Mouse (Mus musculus): ENCODE measurements around the gene Slbp.

The Slbp gene

GRCm38 (mm10) chr5:33651921-33652782 is at the start of gene Slbp:
Gene Slbp, minus strand, starts transcription at chr5:33652574.
- peak; percentile 97 for DNase-seq (ENCODE audit: low spot score)

- DNase-seq (ENCODE audit: low spot score), result no peak
Measured at GRCm38 (mm10) chr5:33701832-33702231, 49.5 kb upstream of the Slbp start.

GRCm38 (mm10) chr5:33700010-33700409 is 47.6 kb upstream of the Slbp start:
- DNase-seq (ENCODE audit: low spot score), result no peak

- no peak for DNase-seq (ENCODE audit: low spot score)
Measured at GRCm38 (mm10) chr5:33698669-33699068, 46.3 kb upstream of the Slbp start.

DNA sequence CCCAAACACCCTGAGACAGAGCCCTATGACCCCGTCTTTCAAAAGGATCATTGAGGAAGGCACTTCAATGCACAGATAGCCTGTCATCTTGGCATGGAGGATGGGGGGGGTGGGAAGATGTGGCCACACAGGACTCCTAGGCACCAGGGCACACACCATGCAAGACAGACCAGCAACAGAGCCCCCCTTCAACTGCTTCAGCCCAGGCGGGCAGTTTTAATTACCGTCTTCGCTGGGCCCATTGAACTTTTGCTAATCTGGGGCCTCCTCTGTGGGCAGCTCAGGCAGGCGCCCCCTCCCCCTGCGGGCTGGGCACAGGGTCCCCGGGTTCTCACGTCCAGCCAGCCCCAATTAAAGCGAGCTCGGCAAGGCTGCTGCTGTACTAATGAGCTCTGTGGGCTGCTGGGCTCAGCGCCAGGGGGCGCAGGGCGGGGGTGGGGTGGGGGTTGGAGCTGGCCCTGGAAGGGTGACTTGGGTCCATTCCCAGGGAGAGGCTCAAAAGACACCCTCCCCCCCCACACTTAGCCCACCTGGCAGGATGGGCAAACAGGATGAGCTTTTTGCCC is 45.7 kb upstream of the Slbp start:
- no peak for DNase-seq (ENCODE audit: low spot score)

DNA sequence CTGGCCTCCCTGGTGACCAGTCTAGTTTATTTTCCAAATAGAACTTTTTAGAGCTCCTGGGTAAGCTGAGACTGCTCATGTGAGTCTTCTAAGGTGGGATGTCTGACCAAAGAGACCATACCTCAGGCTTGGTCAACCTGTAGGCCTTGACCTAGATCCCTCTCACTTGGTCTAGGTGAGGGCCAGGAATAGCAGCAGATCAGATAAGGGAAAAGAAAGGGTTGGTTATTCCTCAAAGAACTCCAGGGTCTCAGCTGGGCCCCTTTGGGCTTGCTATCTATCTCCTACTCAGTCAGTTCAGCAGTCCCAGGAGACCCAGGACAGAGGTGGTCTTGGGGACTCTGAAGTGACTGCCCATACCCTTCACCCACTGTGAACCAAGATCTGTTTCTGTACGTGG is 45.2 kb upstream of the Slbp start:
- no peak for DNase-seq (ENCODE audit: low spot score)

GRCm38 (mm10) chr5:33696430-33696829 is 44.1 kb upstream of the Slbp start:
- no peak for DNase-seq (ENCODE audit: low spot score)

DNA sequence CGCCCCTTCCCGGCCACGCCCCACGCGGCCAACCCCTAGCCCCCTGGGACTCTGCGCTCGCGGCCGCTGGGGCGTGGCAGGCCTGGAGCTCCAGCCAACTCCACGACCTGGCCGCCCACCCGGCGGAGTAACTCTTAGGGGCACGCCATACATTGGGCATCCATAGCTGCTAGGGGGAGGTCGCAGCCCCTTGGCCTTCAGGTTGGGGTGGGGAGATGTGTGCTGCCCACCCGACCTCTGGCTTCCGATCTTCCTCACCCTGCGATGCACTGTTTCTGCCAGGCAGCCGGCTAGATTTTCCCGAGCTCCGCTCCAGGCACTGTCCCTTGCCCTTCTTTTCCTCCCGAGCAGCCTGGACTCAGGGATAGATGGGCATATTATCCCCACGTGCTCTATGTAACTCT is 43.3 kb upstream of the Slbp start:
- no peak for DNase-seq (ENCODE audit: low spot score)

DNA sequence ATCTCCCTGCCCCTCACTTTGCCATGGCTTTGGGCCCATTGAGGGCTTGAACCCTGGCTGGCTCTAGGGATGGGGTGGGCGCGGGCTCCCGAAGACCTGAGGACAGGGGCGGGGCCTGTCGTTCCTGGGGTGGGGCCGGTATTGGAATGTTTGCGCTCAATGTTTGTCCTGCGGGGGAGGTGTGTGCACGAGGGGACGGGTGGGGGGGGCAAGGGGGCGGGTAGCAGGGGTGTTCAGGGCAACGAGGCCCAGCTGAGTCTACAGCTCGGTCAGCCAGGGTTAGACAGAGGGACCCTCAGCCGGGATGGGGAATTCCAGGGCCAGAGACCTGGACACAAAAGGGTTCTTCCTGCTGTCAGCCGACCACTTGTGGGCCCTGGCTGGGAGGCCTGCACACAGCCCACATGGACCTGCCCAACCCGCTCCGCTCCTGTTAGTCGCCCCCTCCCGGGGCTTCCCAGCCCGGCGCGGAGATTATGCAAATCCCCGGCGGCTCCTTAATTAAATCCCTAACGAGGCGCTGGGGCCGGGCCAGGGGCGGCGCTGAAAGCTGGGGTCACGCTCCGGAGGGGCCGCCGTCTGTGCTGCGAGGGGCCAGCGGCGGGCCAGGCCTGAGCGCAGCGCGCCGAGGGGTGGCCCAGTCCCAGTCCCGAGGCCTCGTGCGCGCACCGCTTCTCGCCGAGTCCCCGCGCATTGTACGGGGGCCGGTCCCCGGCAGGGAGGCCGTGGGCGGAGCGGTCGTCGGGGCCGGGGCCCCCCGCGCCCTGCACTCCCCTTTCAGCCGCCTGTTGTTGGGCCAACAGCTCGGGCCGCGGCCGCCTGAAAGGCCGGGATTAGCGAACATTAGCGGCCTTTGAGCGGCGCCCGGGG is 42.7 kb upstream of the Slbp start:
- DNase-seq (ENCODE audit: low spot score), result peak; percentile 40

DNA sequence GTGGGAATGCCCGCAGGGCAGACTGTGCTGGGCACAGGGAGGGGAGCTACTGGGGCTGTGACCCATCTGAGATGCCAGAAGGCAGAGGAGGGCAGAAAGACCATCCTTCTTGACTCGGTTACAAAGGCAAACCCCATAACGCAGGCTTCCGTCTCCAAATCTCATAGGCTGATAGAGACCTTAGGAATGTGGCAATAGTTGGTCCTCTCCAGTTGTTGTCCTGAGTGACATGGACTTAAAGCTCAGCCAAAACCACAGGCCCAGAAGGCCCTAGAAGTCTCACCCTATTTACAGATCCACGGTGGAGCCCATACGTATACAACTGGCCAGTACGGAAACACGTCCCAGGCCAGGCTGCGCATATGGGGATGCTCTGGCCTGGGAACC is 42.1 kb upstream of the Slbp start:
- no peak for DNase-seq (ENCODE audit: low spot score)

DNA sequence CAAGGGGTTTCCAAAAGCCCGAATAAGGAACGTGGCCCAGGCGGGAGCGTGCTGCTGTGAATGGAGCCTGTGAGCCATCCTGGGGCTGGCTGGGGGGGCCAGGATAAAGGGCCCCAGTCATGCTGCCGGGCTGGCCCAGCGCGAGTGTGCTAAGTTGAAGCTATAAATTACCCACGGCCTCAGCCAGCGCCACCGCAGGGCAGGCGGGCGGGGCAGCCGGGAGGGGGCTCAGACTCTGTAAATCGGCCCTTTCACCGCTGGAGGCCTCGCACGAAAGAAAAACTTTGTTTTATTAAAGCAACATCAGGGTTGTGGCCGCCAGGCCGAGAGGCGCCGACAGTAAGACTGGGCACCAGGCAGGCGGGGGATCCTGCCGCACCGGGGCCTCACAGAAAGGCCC is 40.0 kb upstream of the Slbp start:
- no peak for DNase-seq (ENCODE audit: low spot score)

DNA sequence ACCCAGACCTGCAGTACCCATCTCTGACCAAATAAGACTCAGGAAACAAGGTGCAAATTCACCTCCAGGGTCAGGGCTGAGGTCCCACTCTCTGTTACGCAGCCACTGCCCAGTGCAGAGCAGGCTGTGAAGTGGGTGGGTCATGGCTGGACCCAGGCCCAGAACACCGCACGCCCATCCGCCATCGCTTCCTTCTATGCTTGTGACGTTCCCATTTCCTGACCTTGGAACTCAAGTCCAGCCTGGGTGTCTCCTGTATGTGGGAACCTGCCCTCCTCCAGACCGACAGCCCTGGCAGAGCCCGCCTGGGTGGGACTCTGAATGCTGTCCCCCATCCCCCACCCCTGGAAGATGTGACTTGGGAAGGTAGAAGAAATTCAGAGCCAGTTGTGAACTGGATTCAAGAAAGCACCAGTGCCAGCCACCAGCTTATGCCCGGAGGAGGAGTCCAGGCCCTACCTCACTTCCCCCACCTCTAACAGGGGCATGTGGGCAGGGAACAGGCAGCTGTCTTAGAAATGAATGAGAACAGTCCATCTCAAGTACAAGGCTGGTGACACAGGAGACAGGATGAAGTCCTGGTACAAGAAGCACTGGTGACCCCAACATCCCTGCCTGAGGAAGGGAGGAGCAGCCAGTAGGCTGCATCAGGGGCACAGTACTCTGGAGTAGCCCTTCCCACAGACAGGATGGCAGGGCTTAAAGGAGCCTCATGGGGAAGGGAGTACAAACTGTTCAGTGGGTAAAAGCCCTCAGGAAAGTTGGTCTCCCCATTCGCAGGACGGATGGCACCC is 37.7 kb upstream of the Slbp start:
- no peak for DNase-seq (ENCODE audit: low spot score)

DNA sequence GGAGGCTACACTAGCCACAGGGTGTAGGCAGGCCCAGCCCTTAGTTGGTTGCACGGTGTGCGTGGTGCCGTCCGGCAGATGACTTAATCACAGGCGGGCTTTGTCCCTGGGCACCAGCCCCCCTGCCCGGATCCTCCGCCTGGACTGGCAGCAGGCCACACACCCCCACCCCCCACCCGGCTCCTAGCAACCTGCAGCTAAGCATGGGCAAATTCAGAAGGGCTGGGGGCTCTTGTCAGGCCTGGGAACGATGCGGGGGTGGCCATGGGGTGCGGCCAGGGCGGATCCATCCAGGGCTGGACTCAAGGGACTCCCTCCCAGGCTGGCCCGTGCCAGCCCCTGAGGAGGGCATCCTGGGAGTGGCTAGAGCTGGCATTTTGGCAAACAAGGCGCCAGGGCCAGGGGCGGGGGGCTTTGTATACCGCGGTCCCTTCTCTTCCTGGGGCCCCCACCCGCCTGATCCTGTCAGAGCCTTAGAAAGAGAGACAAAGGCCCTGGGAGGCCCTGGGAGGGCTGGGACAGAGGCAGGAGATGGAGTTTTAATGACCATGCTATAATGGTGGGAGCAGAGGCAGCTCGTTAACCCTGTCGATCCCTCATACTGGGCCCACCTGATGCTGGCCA is 37.0 kb upstream of the Slbp start:
- DNase-seq (ENCODE audit: low spot score), result no peak

GRCm38 (mm10) chr5:33688278-33689220 is 36.2 kb upstream of the Slbp start:
- DNase-seq (ENCODE audit: low spot score), result no peak

DNA sequence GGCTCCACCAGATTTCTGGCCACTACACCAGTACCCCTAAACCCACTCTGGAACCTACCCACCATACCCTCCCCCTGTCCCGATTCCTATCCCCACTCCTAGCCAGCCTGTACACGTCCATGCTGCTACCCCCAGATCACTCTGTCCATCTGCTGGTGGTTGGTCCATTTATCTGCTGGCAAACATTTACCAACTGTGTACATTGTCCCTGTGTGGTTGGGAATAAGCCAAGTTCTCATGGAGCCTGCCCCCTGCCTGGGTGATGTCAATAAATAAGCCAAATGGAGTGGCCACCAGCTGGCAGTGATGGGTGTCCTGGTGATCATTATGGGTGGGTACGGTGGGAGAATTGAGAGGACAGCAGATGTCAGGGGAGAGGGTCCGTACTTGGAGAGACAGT is 34.8 kb upstream of the Slbp start:
- no peak for DNase-seq (ENCODE audit: low spot score)

GRCm38 (mm10) chr5:33684932-33685331 is 32.6 kb upstream of the Slbp start:
- no peak for DNase-seq (ENCODE audit: low spot score)

GRCm38 (mm10) chr5:33683897-33684652 is 31.7 kb upstream of the Slbp start:
- DNase-seq (ENCODE audit: low spot score), result no peak

DNA sequence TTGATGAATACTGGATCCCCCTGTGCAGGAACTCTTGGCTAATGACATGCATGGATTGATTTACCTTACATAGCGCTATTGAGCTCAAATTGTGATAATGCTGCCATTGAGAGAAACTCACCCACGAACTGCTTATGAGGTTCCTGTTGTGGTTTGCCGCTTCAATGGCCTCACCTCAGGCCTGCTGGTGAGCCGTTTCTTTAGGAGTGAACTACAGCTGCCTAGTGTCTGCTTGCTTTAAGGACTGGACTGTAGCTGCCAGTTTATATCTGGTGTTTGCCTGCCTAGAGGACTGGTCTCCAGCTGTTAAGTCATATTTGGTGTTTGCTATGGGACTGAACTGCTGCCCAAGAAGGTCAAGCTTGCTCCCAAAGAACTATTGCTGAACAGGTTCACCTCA is 30.6 kb upstream of the Slbp start:
- no peak for DNase-seq (ENCODE audit: low spot score)

GRCm38 (mm10) chr5:33681611-33682388 is 29.4 kb upstream of the Slbp start:
- DNase-seq (ENCODE audit: low spot score), result no peak

Measured in ovary, postnatal 10 days (tissue).